Mouse (Mus musculus) lung, postnatal 0 days (tissue): Measurements from ENCODE around the gene Hoxc13. TPM values are rescaled to one million over a fixed set of nuclear protein-coding genes. Genes with fewer than 3 reads are reported as not detected.

Source experiments
- ATAC-seq: fragments of 200-750 bp; cut with Nextera tagmentation; 2 replicates; pipeline ENCODE4 v1.8.0; 2017; ENCODE audit warnings: moderate library complexity
- DNase-seq: peaks from one replicate; pipeline ENCODE4 v3.0.0-alpha.2; 2016; ENCODE audit warnings: low spot score
- H3K27ac ChIP-seq: fragments of 300-500 bp; sonication (generic); 2 replicates; pipeline ENCODE4 v1.5.1; 2014; ENCODE audit warnings: antibody characterized with exemption, mild to moderate bottlenecking, low read length, mixed read lengths
- H3K27me3 ChIP-seq: fragments of 300-500 bp; sonication (generic); replicated peaks from 2 replicates; pipeline ENCODE4 v1.6.1; 2014; ENCODE audit warnings: low read length, mixed read lengths; ENCODE audit not compliant: insufficient read depth
- H3K36me3 ChIP-seq: fragments of 300-500 bp; sonication (generic); 2 replicates; pipeline ENCODE4 v1.6.1; 2014; ENCODE audit warnings: low read length, mixed read lengths; ENCODE audit not compliant: insufficient read depth
- H3K4me1 ChIP-seq: fragments of 300-500 bp; sonication (generic); 2 replicates; pipeline ENCODE4 v1.6.1; 2014; ENCODE audit warnings: antibody characterized with exemption, low read depth, low read length, mixed read lengths; ENCODE audit not compliant: insufficient read depth
- H3K4me2 ChIP-seq: fragments of 300-500 bp; sonication (generic); replicated peaks from 2 replicates; pipeline ENCODE4 v1.6.1; 2014; ENCODE audit warnings: low read depth, mild to moderate bottlenecking, low read length, moderate library complexity, mixed read lengths
- H3K4me3 ChIP-seq: fragments of 300-500 bp; sonication (generic); 2 replicates; pipeline ENCODE4 v1.5.1; 2014; ENCODE audit warnings: low read depth, low read length
- H3K9ac ChIP-seq: fragments of 300-500 bp; sonication (generic); replicated peaks from 2 replicates; pipeline ENCODE4 v1.6.1; 2014; ENCODE audit warnings: low read depth, mild to moderate bottlenecking
- H3K9me3 ChIP-seq: fragments of 300-500 bp; sonication (generic); 2 replicates; pipeline ENCODE4 v1.6.1; 2016; ENCODE audit warnings: low read length, mixed read lengths
- CTCF ChIP-seq: IDR thresholded peaks from 2 replicates; pipeline ENCODE4 v1.5.1; 2016; ENCODE audit warnings: antibody characterized with exemption, mild to moderate bottlenecking
- EP300 ChIP-seq: IDR thresholded peaks from 2 replicates; pipeline ENCODE4 v1.6.1; 2016; ENCODE audit warnings: antibody characterized with exemption, mild to moderate bottlenecking, control low read depth
- whole genome bisulfite sequencing: fragments of 180-500 bp; shearing (Covaris S2); extraction: QIAGEN DNeasy Blood & Tissue Kit; methylation state at CpG from one replicate; pipeline ENCODE4 v1.1.7; 2014; 5-methylcytosine and 5-hydroxymethylcytosine counted together
- polyA plus RNA-seq: library from polyadenylated mRNA; unstranded; fragments of >200 nt; fragmentation: Nextera tagmentation; extraction: Ambion mirVana; gene quantifications from 2 replicates; pipeline ENCODE4 v1.2.1, GENCODE M21; 2015

Hoxc13 gene
- polyA plus RNA-seq, 1 experiment from 2014 or later, result not detected

DNA sequence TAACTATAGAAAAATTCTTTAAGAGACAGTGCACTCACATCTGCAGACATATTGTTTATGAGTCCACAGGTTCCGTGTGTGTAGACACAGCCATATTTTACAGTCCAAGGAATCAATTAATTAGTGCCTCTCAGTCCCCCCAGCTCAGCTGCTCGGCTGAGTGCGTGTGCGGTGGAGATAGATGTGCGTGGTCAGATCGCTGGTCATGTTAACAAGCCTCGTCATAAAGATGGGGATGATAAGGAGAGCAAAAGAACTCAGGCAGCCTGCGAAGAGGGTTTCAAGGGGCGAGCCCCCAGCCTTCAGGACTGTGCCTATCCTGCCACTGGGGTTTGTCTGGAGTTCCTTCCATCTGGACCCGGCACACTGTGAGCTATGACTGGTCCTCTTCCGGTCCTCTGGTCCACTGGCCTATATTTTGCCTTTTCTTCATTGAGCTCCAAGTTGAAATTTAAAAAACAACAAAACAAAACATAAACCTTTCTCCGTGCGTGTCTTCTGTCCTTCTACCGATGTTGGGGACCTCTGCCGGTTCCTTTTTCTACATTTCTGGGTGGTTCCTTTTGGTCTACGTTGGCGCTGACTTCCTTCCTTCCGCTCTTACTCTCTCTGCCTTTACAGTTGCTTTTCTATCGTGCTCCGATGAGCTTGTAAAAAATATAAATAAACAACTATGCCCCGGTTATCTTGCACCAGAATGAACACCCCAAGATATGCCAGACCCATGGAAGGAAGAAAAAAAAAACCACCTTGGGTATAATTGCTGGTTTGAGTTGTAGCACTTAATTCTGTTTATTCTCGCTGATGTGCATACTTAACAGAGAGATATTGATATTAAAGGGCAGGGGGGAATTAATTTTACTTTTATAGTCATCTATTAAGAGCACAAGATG, 24.5 kb downstream of the Hoxc13 start:
- Histone ChIP-seq H3K9me3 (no peaks in the 10 kb centered on the region), H3K27me3 (peaks cover 84% of the 10 kb centered on the region), H3K36me3 (no peaks in the 10 kb centered on the region), H3K4me3 (no peak overlapping the region), H3K4me1 (no peaks in the 10 kb centered on the region), H3K9ac (no peak overlapping the region), H3K27ac (no peak overlapping the region), H3K4me2 (no peak overlapping the region)
- ATAC-seq (no peak), DNase-seq (no peak)
- TF ChIP-seq CTCF (no peak), EP300 (no peak)
- 14% methylated on average over 22 of the region's 22 CpGs for WGBS

DNA sequence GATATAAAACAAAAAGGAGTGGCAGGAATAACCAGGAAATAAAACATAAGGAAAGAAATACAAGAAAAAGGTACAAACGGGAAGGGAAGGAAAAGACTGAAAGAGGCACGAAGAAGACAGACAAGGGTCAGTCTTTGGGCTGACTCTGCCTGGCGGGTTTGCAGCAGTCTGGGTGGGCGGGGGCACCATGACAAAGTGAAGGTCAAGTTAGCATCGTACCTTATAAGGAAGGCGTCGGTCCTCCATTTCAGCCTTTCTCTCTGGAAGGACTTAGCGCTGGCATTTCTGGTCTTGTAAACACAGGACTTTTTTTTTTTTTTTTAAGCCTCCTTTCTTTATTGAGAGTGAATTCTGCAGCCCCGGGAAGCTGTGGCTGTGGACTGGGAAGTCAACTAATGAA, 26.4 kb downstream of the Hoxc13 start:
- no peak for TF ChIP-seq CTCF
- TF ChIP-seq EP300, result no peak
- H3K9me3 ChIP-seq, result no peaks in the 10 kb centered on the region
- ATAC-seq (no peak), DNase-seq (no peak)
- WGBS, result 1% methylated on average over 9 of the region's 9 CpGs
- peaks cover 85% of the 10 kb centered on the region for H3K27me3 ChIP-seq
- no peak overlapping the region for H3K4me2 ChIP-seq
- H3K27ac ChIP-seq, result no peak overlapping the region
- H3K4me1 ChIP-seq, result no peaks in the 10 kb centered on the region
- no peak overlapping the region for H3K9ac ChIP-seq
- H3K4me3 ChIP-seq, result no peak overlapping the region
- no peaks in the 10 kb centered on the region for H3K36me3 ChIP-seq

DNA sequence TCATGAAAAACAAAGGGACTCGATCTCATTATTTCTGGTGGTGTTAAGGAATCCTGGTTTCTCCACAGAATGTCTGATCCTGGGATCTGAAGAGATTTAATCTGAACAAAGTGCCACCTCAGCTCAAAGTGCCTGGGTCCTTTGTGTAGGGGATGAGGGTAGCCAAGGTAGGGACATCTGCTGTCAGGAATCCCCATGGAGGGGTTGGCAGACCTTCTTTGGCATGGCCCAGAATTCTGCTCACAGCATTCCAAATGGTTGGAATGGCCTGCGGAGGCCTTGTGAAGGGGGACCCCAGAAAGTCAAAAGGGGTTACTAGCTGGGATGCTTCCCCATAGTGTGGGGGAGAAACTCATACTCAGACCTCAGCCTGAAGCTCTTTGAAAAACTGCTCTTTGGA, 27.9 kb downstream of the Hoxc13 start:
- Histone ChIP-seq H3K27ac (no peak overlapping the region), H3K4me3 (no peak overlapping the region), H3K9ac (no peak overlapping the region), H3K4me2 (no peak overlapping the region), H3K4me1 (no peaks in the 10 kb centered on the region), H3K9me3 (no peaks in the 10 kb centered on the region), H3K27me3 (peaks cover 90% of the 10 kb centered on the region), H3K36me3 (no peaks in the 10 kb centered on the region)
- WGBS, result 15% methylated on average over 2 of the region's 2 CpGs
- no peak for DNase-seq
- TF ChIP-seq EP300 (no peak), CTCF (no peak)
- ATAC-seq, result no peak

DNA sequence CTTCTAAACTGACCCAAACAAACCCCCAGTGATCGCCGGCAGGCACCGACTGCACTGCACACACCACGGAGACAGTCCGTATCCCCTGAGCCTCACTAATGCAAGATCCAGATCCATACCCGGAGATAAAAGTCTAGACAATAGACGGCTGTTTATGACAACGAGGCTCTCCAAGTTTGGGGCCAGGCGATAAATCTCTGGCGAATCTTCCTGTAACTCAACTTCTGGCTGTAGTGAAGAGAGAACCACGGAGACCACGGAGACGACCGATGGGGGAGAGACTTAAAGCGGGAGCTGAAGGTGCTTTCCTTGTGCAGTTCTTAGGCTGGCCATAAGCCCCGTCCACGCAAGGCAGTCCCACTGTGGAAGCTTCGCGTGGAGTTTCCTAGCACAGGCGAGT, 28.8 kb downstream of the Hoxc13 start:
- ATAC-seq, result no peak
- Histone ChIP-seq H3K4me3 (no peak overlapping the region), H3K4me2 (no peak overlapping the region), H3K9ac (no peak overlapping the region), H3K9me3 (no peaks in the 10 kb centered on the region), H3K4me1 (no peaks in the 10 kb centered on the region), H3K27ac (no peak overlapping the region), H3K36me3 (no peaks in the 10 kb centered on the region), H3K27me3 (peaks cover 91% of the 10 kb centered on the region)
- TF ChIP-seq EP300 (no peak), CTCF (no peak)
- WGBS, result 2% methylated on average over 20 of the region's 20 CpGs
- no peak for DNase-seq

DNA sequence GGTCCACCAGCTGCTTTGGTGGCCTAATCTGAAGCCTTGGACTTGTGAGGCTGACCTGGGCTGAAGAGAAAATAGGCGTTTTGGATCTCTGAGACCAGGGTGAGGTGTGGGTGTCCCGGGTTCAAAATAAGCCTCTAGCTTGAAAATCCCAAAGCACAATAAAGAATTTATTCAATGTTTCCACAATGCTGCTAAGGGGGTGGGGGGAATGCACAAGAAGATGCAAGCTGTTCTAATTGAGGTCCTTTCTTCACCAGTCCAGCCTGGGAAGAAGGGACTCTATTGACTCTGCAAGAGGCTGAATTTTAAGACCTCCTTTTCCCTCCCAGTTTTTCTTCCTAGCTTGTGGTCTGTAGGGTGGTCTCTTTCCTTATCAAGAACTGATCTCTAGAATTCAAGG, 30.0 kb downstream of the Hoxc13 start:
- Histone ChIP-seq H3K36me3 (no peaks in the 10 kb centered on the region), H3K9ac (no peak overlapping the region), H3K4me3 (no peak overlapping the region), H3K27me3 (peaks cover 91% of the 10 kb centered on the region), H3K9me3 (no peaks in the 10 kb centered on the region), H3K27ac (no peak overlapping the region), H3K4me1 (no peaks in the 10 kb centered on the region), H3K4me2 (no peak overlapping the region)
- ATAC-seq, result no peak
- 13% methylated on average over 2 of the region's 2 CpGs for WGBS
- no peak for TF ChIP-seq CTCF
- no peak for TF ChIP-seq EP300
- no peak for DNase-seq

DNA sequence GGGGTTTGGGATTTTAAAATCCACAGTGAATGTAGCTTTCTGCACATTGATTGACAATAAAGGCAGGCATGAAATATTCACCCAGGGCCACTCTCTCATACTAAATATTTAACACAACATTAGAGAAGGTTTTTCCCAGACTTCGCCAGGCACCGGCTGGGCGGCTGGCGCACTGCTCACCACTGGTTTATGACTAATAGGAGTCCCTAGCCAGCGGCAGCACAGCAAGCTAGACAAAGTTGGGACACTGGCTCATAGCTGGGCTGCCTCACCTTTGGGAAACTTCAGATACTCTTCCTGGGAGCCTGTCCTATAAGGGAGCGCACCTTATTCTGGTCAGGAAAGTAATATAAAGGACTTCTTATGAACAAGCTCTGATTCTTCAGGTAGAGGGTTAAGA, 32.7 kb downstream of the Hoxc13 start:
- Histone ChIP-seq H3K4me2 (no peak overlapping the region), H3K4me1 (no peaks in the 10 kb centered on the region), H3K36me3 (no peaks in the 10 kb centered on the region), H3K27me3 (peaks cover 92% of the 10 kb centered on the region), H3K4me3 (no peak overlapping the region), H3K9me3 (no peaks in the 10 kb centered on the region), H3K9ac (no peak overlapping the region), H3K27ac (no peak overlapping the region)
- TF ChIP-seq EP300, result no peak
- ATAC-seq (no peak), DNase-seq (no peak)
- WGBS, result 6% methylated on average over 6 of the region's 6 CpGs
